Mouse (Mus musculus) liver, adult 2 months (tissue): ENCODE data around the gene Cacnb1. TPM values are rescaled to one million over a fixed set of nuclear protein-coding genes. Genes with fewer than 3 reads are reported as not detected.
A peak's percentile ranks its signal among the peaks of the same experiment; 100 is the strongest.

Source experiments
- DNase-seq: peaks from one replicate; pipeline ENCODE4 v3.0.0-alpha.2; 2011; ENCODE audit warnings: low read depth, low spot score; ENCODE audit errors: extremely low read depth
- H3K27ac ChIP-seq: fragments of 200-500 bp; replicated peaks from 2 replicates; pipeline ENCODE4 v1.5.1; 2012; ENCODE audit warnings: low read depth, mild to moderate bottlenecking, control low read depth, inconsistent platforms, low read length; ENCODE audit not compliant: insufficient read depth
- H3K27me3 ChIP-seq: fragments of 200-500 bp; 2 replicates; pipeline ENCODE4 v1.6.1; 2012; ENCODE audit warnings: mild to moderate bottlenecking, moderate library complexity, low read length, inconsistent platforms; ENCODE audit not compliant: control insufficient read depth, insufficient read depth
- H3K36me3 ChIP-seq: fragments of 200-500 bp; 2 replicates; pipeline ENCODE4 v1.6.1; 2012; ENCODE audit warnings: low read length, inconsistent platforms; ENCODE audit not compliant: control insufficient read depth, insufficient read depth
- H3K4me1 ChIP-seq: fragments of 200-500 bp; 2 replicates; pipeline ENCODE4 v1.6.1; 2011; ENCODE audit warnings: low read length; ENCODE audit not compliant: control insufficient read depth, insufficient read depth
- H3K4me3 ChIP-seq: fragments of 200-500 bp; 2 replicates; pipeline ENCODE4 v1.5.1; 2011; ENCODE audit warnings: low read depth, mild to moderate bottlenecking, control low read depth, low read length, moderate library complexity; ENCODE audit not compliant: insufficient read depth
- H3K79me2 ChIP-seq: fragments of 200-500 bp; 2 replicates; pipeline ENCODE4 v1.6.1; 2012; ENCODE audit warnings: inconsistent platforms, mild to moderate bottlenecking, low read length, moderate library complexity; ENCODE audit not compliant: control insufficient read depth, insufficient read depth
- H3K9ac ChIP-seq: fragments of 200-500 bp; 2 replicates; pipeline ENCODE4 v1.6.1; 2012; ENCODE audit warnings: low read depth, mild to moderate bottlenecking, control low read depth, inconsistent platforms, low read length
- CTCF ChIP-seq: fragments of 200-500 bp; IDR thresholded peaks from 2 replicates; pipeline ENCODE4 v1.5.1; 2011; ENCODE audit warnings: low read depth, low read length, control low read depth
- POLR2A ChIP-seq: fragments of 200-500 bp; IDR thresholded peaks from 2 replicates; pipeline ENCODE4 v1.6.1; 2011; ENCODE audit warnings: low read length, control low read depth; ENCODE audit not compliant: insufficient read depth; ENCODE audit errors: extremely low read depth
- WGBS: fragments of 180-500 bp; shearing (Covaris S2); methylation state at CpG from one replicate; pipeline ENCODE4 v1.1.7; 2018; 5-methylcytosine and 5-hydroxymethylcytosine counted together
- polyA plus RNA-seq: library from polyadenylated mRNA; depleted of rRNA; stranded (reverse); fragments of >200 nt; gene quantifications from 2 replicates; pipeline ENCODE4 v1.2.3, GENCODE M21; 2012
- total RNA-seq: library from RNA; depleted of rRNA; stranded (reverse); fragments of >200 nt; gene quantifications from 2 replicates; pipeline ENCODE4 v1.2.3, GENCODE M21; 2014

Cacnb1 gene
- total and polyA plus RNA-seq, 2 experiments: 0.37 to 0.84 TPM

- Histone ChIP-seq H3K27ac (no peak overlapping the region), H3K4me1 (no peaks in the 10 kb centered on the region), H3K79me2 (no peaks in the 10 kb centered on the region), H3K27me3 (0 out of 2 replicates have a peak, but pooled peaks cover 3% of the 10 kb centered on the region), H3K36me3 (no peaks in the 10 kb centered on the region), H3K9ac (no peak overlapping the region), H3K4me3 (no peak overlapping the region)
- no peak for DNase-seq
- 77% methylated on average over 5 of the region's 5 CpGs for WGBS
- no peak for TF ChIP-seq POLR2A
- TF ChIP-seq CTCF: no peak
Measured at GRCm38 (mm10) chr11:98060104-98060692, 37.4 kb upstream of the Cacnb1 start.

- DNase-seq: no peak
- Histone ChIP-seq H3K27me3 (0 out of 2 replicates have a peak, but pooled peaks cover 3% of the 10 kb centered on the region), H3K4me1 (no peaks in the 10 kb centered on the region), H3K36me3 (no peaks in the 10 kb centered on the region), H3K9ac (no peak overlapping the region), H3K79me2 (no peaks in the 10 kb centered on the region), H3K27ac (no peak overlapping the region), H3K4me3 (no peak overlapping the region)
- WGBS: 70% methylated on average over 7 of the region's 7 CpGs
- TF ChIP-seq POLR2A (no peak), CTCF (no peak)
Measured at GRCm38 (mm10) chr11:98059662-98060061, 36.8 kb upstream of the Cacnb1 start.

- DNase-seq: no peak
- Histone ChIP-seq H3K36me3 (no peaks in the 10 kb centered on the region), H3K4me3 (no peak overlapping the region), H3K27ac (no peak overlapping the region), H3K79me2 (no peaks in the 10 kb centered on the region), H3K27me3 (peaks cover 7% of the 10 kb centered on the region; the same call in 1 of the 2 replicates), H3K4me1 (no peaks in the 10 kb centered on the region), H3K9ac (no peak overlapping the region)
- 84% methylated on average over 5 of the region's 5 CpGs for WGBS
- TF ChIP-seq CTCF: no peak
- TF ChIP-seq POLR2A: no peak
Measured at GRCm38 (mm10) chr11:98057998-98058397, 35.2 kb upstream of the Cacnb1 start.

GRCm38 (mm10) chr11:98057466-98057865 is 34.6 kb upstream of the Cacnb1 start:
- DNase-seq: no peak
- H3K9ac ChIP-seq: no peak overlapping the region
- H3K27me3 ChIP-seq: peaks cover 11% of the 10 kb centered on the region; the same call in 1 of the 2 replicates
- H3K79me2 ChIP-seq: no peaks in the 10 kb centered on the region
- no peak overlapping the region for H3K27ac ChIP-seq
- no peak overlapping the region for H3K4me3 ChIP-seq
- WGBS: 30% methylated on average over 9 of the region's 9 CpGs
- no peaks in the 10 kb centered on the region for H3K36me3 ChIP-seq
- H3K4me1 ChIP-seq: no peaks in the 10 kb centered on the region
- no peak for TF ChIP-seq POLR2A

GRCm38 (mm10) chr11:98052989-98053834 is 30.4 kb upstream of the Cacnb1 start, which contains the start of gene Stac2:
Stac2 (minus strand) TSS chr11:98053462.
- peak within 1 kb of the TSS; percentile 28; the same call in 1 of the 2 replicates for H3K9ac ChIP-seq
- no peaks in the 10 kb centered on the region for H3K79me2 ChIP-seq
- 6% methylated on average over 40 of the region's 48 CpGs for WGBS

More at GRCm38 (mm10) chr11:98052989-98053834, 30.4 kb upstream of the Cacnb1 start, which contains the start of gene Stac2:
- no peak within 1 kb of the TSS for H3K27ac ChIP-seq
- DNase-seq: no peak
- no peaks in the 10 kb centered on the region for H3K4me1 ChIP-seq
- peaks cover 18% of the 10 kb centered on the region; the same call in 1 of the 2 replicates for H3K27me3 ChIP-seq
- TF ChIP-seq POLR2A: no peak
- no peak for TF ChIP-seq CTCF
- no peaks in the 10 kb centered on the region for H3K36me3 ChIP-seq
- H3K4me3 ChIP-seq: peak within 1 kb of the TSS; percentile 41; the same call in 1 of the 2 replicates
